Mouse (Mus musculus): ENCODE measurements at regions not wholly inside any gene's neighbourhood (a gene's known extent, or its start where the extent isn't known, plus 50 kb on each side); places are given as distances from the start of the nearest gene placed in this dataset.

DNA sequence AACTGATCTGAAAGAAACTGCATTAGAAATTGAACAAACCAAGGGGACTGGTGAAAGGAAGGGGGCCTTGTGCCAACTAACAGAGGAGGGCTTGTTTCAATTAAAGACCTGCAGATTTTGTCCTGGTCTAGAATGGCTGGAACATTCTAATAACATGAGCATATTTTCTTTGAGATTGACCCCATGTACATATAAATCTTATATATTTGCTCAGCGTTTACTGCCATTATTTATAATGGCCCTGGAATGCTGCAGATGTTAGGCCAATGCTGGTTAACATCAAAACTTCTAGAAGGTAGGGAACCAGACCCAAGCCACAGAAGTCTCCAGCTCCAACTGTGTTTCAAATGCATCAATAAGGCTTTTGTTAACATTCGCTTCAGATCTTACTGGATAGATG lies 326.4 kb downstream of the Tns1 start:
- TF ChIP-seq POLR2A (IDR thresholded peaks at IDR 0.05; ENCODE audit: low read depth, low read length) (no peak), CTCF (conservative IDR thresholded peaks at IDR 0.05; ENCODE audit: insufficient read depth, insufficient read length, low read depth, low read length) (no peak)
